Mouse (Mus musculus) layer of hippocampus, adult 2 months (tissue): ENCODE data around the gene Fuk. TPM values are rescaled to one million over a fixed set of nuclear protein-coding genes. Genes with fewer than 3 reads are reported as not detected.

Experiments used
- DNase-seq, 2 experiments: peaks; one replicate each; pipeline ENCODE4 v3.0.0; 2022; ENCODE audit warnings: low spot score in 2 of 2
- H3K27ac ChIP-seq: fragments of 200-600 bp; 2 replicates; pipeline ENCODE4 v1.8.1; 2022
- H3K4me3 ChIP-seq: fragments of 200-600 bp; 2 replicates; pipeline ENCODE4 v1.8.1; 2022; ENCODE audit warnings: mild to moderate bottlenecking
- CTCF ChIP-seq: fragments of 200-600 bp; conservative IDR thresholded peaks from 2 replicates; pipeline ENCODE4 v1.8.1; 2022; ENCODE audit warnings: antibody characterized with exemption, mild to moderate bottlenecking, moderate library complexity
- total RNA-seq, 2 experiments: library from RNA; stranded (reverse); gene quantifications; 2 replicates each; pipeline ENCODE4 v1.2.3; 2021

The Fuk gene
- total RNA-seq, 2 experiments from 2014 or later = 23.5 to 29.0 TPM

DNA sequence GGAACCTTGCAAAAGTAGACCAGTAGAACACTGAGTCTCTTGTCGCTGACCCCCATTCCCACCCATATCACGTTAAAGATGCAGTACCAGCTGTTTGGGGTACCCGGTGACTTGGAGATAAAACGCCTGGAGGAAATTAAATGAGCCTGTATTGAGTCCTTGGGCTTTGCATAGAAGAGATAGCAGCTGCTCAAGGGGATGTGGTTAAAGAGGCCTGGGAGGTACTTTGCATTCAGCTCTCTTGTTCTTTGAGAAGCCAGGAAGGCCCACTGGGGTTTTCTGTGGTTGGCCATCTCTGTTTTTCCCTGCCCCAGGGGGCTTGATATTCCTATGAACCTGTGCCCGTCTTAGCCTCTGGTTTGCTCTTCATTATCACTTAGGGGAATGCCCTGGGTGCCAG lies 26.8 kb upstream of the Fuk start:
- no peak for TF ChIP-seq CTCF
- Histone ChIP-seq H3K27ac (no peak overlapping the region), H3K4me3 (no peak overlapping the region)
- no peak for DNase-seq

DNA sequence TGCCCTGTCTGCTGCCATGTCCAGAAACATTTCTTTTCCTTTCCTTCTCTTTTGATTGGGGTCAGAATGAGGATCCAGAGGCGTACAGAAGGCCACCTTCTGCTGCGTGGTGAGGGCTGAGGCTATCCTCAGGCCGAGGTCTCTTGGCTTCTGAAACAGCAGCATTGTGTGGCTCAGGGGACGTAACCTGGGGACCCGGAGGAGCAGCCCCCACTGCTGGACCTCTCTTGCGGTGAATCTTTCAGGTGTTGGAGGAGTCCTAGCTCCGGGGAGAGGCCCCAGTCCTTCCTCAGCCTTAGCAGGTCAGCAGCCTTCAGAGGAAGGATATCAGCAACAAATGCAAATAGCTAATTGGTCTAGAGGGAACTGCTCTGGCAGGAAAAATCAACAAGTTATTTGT lies 26.1 kb upstream of the Fuk start:
- H3K4me3 ChIP-seq = no peak overlapping the region
- no peak for TF ChIP-seq CTCF
- no peak for DNase-seq
- H3K27ac ChIP-seq = no peak overlapping the region

DNA sequence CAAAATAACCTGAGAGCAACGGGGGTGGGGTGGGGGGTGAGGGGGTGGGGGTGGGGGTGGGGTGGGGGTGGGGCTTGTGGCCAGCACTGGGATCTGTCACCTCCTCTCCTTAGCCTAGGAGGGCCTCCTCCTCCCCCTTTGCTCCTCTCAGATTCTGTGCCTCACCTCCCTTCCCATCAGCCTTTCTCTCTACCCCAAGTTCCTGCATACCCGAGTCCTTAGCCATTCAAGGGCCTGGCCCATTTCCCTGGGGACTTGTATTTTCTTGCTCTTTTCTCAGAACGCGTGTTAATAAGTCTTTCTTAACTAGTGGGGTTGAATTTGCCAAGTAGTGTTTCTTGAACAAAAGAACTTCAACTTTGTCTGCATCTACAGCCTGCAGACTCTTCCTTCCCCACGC lies 24.4 kb upstream of the Fuk start:
- Histone ChIP-seq H3K27ac (0 out of 2 replicates have a peak overlapping the region, but pooled peaks have one; percentile 54), H3K4me3 (no peak overlapping the region)
- DNase-seq = no peak
- TF ChIP-seq CTCF = no peak

DNA sequence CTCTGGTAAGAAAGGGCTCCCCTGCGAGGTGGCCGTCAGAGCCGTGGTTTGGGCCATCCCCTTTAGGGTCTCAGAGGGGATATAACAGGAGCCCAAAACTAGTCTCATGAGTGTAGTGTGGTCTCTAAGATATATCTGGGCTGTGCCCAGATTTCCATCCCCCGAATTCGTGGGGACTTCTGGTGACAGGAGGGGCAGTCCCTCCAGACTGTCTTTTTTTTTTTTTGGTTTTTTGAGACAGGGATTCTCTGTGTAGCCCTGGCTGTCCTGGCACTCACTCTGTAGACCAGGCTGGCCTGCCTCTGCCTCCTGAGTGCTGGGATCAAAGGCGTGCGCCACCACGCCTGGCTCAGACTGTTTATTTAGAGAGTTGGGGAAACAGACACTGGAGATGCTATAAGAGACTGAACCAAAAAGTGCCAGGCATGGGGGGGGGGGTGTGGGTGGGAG lies 23.4 kb upstream of the Fuk start:
- TF ChIP-seq CTCF = no peak
- DNase-seq = no peak
- no peak overlapping the region for H3K27ac ChIP-seq
- no peak overlapping the region for H3K4me3 ChIP-seq

DNA sequence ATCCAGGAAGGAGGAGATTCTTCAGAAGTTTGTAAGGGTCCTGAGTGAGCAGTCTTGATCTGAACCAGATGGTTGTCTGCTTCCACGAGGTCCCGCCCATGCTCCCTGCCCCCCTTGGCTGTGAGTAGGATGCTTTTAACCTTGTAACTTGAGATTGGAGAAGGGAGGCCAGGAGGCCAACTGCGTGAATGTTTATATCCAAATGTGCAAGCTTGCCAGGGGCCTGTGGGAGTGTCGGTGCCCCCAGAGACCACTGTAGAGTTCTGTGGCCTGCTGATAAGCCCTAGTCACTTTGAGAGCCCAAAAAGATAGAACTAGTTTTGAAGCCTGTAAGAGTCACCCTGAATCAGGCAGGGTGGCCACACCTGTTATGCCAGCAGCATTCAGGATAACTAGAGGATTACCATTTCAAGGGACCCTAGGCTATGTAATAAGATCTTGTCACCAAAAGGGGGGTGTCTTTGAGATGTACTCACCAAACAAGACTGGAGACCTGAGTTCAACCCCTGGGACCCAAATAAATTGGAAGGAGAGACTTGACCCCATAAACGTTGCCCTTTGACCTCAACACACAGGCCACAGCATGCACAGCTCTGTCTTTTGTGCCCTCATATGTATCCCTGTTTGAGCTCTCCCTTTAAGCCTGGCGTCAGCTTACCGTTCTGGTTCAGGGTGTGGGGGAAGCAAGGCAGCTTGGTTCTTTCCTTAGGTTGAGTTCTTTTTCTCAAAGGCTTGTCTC lies 19.4 kb upstream of the Fuk start:
- no peak for DNase-seq
- Histone ChIP-seq H3K4me3 (peak overlapping the region; percentile 95), H3K27ac (0 out of 2 replicates have a peak overlapping the region, but pooled peaks have one; percentile 98)
- no peak for TF ChIP-seq CTCF

DNA sequence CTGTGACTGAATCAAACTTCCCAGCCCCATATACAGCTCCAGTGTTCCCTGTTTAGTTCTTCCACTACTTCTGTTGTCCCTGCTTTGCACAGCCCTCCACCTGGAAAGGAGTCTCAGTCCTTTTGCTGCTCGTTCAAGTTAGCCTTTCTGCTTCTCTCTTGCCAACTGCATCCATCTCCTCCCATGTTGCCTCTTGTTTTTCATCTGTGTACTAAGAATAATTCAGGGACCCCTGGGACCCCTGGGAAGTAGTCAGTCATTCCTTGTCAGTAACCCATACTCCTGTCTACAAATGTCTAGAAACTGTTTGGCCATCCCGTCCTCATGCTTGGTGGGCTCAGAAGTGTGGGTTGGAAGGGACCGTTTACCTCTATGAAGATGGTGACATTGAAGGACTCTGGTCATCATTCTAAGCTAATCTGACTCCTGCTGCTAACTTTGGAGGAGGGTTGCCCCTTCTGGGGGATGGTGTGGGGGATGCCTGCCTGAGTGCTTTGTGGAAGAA lies 18.5 kb upstream of the Fuk start:
- peak overlapping the region; percentile 98 for H3K27ac ChIP-seq

DNA sequence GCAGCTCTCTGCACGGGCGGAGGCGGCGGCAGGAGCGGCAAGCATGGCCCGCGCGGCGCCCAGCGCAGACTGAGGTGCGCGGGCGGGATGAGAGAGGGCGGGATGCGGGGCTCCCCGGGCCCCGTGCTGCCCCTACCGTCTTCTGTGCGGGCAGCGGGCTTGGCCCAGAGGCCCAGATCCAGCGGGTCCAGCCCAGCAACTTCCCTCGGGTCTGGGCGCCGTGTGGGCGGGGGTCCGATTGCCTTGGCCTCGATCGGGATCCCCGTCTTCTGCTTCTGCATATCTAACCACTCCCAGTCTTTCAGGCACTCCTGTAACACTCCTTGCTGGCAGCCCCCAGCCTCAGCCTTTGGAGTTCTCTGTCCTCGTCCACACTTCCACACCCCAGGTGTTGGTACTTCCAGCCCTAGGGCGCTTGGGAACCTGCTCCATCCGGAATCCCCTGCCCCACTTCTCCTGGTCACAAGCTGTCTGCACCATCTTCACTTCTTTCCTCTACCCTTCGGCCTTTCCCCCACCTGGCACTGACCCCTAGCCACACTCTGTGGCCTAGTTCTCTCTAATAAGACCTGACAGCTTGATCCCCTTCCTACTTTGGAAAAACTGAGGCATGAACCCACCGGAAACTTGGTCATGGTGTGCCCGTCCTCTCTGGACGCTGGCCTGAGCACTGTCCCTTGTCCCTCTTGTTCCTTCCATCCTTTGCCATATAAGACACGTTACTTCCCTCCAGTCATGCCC lies 17.9 kb upstream of the Fuk start:
- Histone ChIP-seq H3K4me3 (peak overlapping the region; percentile 95), H3K27ac (peak overlapping the region; percentile 98)
- peak in 1 of 2 experiments; percentile 31 for DNase-seq
- TF ChIP-seq CTCF = peak; percentile 11; the same call in 1 of the 2 replicates

More for the DNA sequence above, 18.5 kb upstream of the Fuk start:
- H3K4me3 ChIP-seq = peak overlapping the region; percentile 95
- DNase-seq = no peak
- TF ChIP-seq CTCF = no peak

DNA sequence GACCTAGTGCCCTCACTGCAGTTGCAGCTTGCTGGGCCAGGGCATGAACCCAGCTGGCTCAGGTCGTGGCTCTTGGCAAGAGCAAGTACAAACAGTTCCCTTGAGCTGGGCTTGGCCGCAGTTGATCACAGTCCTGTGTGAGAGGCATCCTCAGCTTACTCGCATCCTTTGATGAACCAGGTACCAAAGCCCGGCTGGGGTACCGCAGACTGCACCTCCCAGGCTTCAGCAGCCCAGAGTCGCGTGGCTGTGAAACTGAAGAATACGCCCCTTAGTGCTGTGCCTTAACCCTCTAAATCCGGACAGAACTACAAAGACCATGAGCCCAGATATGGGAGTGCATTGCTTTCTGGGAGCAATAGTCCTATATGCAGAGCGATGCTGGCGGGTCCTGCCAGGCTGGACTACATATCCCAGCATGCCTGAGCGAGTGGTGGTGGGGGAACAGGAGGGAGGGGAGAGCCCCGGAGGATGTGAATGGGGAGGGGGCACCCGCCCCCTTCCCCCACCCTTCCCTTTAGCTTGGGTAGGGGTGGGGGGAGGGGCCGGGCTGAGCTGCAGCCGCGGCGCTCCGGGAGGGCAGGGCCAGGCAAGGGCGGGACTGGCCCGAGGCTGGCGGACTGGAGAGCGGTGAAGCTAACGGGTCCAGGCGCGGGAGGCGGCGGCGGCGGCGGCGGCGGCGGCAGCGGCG lies 17.2 kb upstream of the Fuk start, which contains the start of gene St3gal2:
Gene St3gal2 (plus strand): TSS at position 582 of the 691 bp plus-strand sequence.
- DNase-seq = peak; percentile 89 to 97
- no peak for TF ChIP-seq CTCF
- H3K27ac ChIP-seq = peak within 1 kb of the TSS; percentile 98
- peak within 1 kb of the TSS; percentile 95 for H3K4me3 ChIP-seq

DNA sequence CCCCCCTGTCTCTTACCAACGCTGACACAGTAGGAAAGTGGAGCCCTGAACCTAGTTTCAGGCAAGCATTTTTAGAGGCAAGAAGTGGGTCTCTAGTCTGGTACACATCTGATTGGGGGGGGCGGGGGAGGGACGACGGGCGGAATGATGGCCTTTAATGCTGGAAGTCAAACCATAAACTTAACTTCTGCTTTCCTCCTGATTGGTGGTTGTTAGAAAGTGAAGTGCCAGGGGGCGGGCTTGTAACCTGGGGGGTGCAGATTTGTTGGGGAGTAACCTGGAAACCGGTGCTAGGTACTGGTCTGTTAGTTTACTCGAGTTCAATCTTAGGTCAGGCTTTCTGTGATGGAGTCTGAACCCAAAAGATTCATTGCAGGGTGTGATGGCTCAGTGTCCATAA lies 16.2 kb upstream of the Fuk start:
- Histone ChIP-seq H3K4me3 (no peak overlapping the region), H3K27ac (no peak overlapping the region)
- TF ChIP-seq CTCF = no peak
- DNase-seq = no peak

DNA sequence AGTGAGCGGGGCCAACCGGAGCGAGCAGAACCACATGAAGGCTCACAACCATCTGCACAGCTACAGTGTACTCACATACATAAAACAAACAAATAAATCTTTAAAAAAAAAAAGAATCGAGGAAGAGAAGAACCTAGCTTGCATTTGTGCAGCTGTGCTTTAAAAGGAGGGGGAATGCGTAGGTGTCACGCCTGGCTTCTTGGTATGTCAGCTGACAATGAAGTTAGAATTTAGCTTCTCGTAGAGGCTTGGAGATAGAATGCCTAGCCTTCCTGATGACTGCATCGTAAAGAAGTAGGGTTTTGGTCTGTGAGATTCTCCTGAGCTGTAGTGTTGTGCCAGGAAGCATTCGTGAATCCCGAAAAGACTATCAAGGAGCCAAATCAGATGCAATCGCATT lies 15.7 kb upstream of the Fuk start:
- DNase-seq = no peak
- TF ChIP-seq CTCF = no peak
- Histone ChIP-seq H3K4me3 (no peak overlapping the region), H3K27ac (no peak overlapping the region)

DNA sequence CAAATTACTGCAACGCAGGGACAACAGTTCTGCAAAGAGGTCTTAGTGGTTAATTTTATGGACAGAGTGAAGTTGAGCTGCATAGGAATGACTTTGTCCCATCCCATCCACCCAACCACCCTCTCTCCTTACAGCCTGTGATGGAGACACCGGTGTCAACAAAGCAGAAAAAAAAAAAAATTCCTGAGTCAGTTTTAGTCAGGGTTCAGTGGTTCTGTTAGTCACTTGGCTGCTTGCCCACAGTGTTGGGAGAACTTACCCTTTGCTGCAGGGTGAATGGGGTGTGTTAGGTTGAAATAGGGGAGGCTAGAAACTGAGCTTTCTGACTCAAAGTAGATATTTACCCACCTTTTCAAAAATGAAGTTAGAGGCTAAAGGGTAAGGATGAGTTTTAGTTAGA lies 15.1 kb upstream of the Fuk start:
- no peak overlapping the region for H3K4me3 ChIP-seq
- no peak overlapping the region for H3K27ac ChIP-seq
- no peak for DNase-seq
- TF ChIP-seq CTCF = no peak

DNA sequence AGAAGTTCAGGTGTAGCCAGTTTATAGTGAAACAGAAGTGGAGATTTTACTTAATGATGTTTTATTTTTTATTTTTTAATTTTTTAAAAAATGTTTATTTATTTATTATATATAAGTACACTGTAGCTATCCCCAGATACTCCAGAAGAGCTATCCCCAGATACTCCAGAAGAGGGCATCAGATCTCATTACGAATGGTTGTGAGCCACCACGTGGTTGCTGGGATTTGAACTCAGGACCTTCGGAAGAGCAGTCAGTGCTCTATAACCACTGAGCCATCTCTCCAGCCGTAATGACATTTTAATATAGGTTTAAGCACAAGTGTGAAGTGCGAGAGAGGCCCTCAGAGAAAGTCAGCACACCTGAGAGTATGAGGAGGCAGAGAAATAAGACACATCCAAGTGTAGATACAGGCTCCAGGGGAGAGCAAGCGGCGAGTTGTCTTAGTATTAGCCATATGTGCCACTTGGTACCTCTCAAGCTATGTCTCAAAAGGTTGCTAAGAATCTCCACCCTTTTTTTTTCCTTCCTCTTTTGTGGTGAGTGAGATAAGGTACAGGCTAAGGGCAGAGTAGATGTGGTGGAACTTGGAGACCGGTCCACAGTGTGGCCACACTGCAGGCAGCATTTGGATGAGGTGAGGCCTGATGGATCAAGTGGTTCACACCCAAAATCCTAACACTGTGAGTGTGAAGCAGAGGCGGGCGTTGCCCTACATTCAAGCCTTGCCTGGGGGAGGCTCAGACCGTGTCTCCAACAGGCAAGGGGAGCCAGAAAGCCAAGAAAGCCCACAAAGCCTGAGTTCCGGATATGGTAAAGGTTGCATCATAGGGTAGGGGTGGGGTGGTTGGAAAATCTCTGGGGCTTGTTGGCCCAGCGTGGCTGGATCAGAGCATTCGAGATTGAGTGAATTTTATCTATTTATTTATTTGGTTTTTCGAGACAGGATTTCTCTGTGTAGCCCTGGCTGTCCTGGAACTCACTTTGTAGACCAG lies 9.6 kb upstream of the Fuk start:
- Histone ChIP-seq H3K4me3 (no peak overlapping the region), H3K27ac (no peak overlapping the region)
- peak; percentile 53 for TF ChIP-seq CTCF
- no peak for DNase-seq
